Mouse (Mus musculus): Measurements from ENCODE around the gene Epb41.

DNA sequence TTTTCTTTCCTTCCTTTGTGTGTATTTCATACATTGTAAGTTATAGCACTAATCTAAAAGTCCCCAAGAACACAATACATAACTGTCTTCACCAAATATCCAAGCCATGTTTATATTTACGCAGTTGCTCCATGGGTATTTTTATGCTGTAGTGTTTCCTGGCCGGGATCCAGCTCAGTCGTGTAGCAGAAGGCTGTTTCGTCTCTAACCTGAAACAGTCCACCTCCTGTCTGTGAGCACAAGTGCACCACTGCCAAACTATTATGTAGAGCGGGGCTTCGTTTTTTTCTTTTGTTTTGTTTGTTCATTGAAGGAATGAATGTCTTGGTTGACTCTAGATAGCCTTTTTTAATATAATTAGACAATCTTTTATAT is 176.0 kb downstream of the Epb41 start:
- TF ChIP-seq CTCF (IDR thresholded peaks at IDR 0.05; ENCODE audit: low read depth, low read length) (no peak), GATA2 (IDR thresholded peaks at IDR 0.05; ENCODE audit: borderline replicate concordance, low read depth, low read length) (no peak), GATA1 (IDR thresholded peaks at IDR 0.05; ENCODE audit: borderline replicate concordance, low read length) (no peak), TAL1 (conservative IDR thresholded peaks at IDR 0.05; ENCODE audit: low read depth, low read length) (no peak), POLR2AphosphoS5 (IDR thresholded peaks at IDR 0.05; ENCODE audit: insufficient replicate concordance, low read depth, low read length) (no peak)
